Mouse (Mus musculus) gastrocnemius, adult 2 months (tissue): ENCODE data around the gene Tmem265. TPM values are rescaled to one million over a fixed set of nuclear protein-coding genes. Genes with fewer than 3 reads are reported as not detected.
A peak's percentile ranks its signal among the peaks of the same experiment; 100 is the strongest.

ENCODE experiments used
- DNase-seq: peaks from one replicate; pipeline ENCODE4 v3.0.0; 2022
- H3K27ac ChIP-seq: fragments of 200-600 bp; 2 replicates; pipeline ENCODE4 v1.8.1; 2022; ENCODE audit warnings: mild to moderate bottlenecking
- H3K4me3 ChIP-seq: fragments of 200-600 bp; 2 replicates; pipeline ENCODE4 v1.8.1; 2022; ENCODE audit warnings: mild to moderate bottlenecking, moderate library complexity
- CTCF ChIP-seq: fragments of 200-600 bp; IDR thresholded peaks from 2 replicates; pipeline ENCODE4 v1.8.1; 2022; ENCODE audit warnings: antibody characterized with exemption, mild to moderate bottlenecking, moderate library complexity
- intact Hi-C: fragments of 180-260 bp; cut with DNase I; formaldehyde crosslinking; loops from one replicate; pipeline ENCODE4 v1.15.1; 2025
- long read RNA-seq, 2 experiments: library from polyadenylated mRNA; stranded (forward); transcript quantifications; one replicate each; pipeline ENCODE4 v2.0.0; 2021
- total RNA-seq, 2 experiments: library from RNA; stranded (reverse); gene quantifications; 2 replicates each; pipeline ENCODE4 v1.2.3; 2021

Gene Tmem265
- total RNA-seq: not detected
- long read RNA-seq, experiment 1: 0 reads
- long read RNA-seq, experiment 2: 0 reads

GRCm38 (mm10) chr7:127561340-127561858, at the start of gene Tmem265:
Gene Tmem265, plus strand, starts transcription at chr7:127561390.
- intact Hi-C loops: no loop called here
- no peak within 1 kb of the TSS for H3K27ac ChIP-seq
- no peak for TF ChIP-seq CTCF
- no peak for DNase-seq
- H3K4me3 ChIP-seq: no peak within 1 kb of the TSS

- peak; percentile 98 for DNase-seq
- TF ChIP-seq CTCF: no peak
- intact Hi-C loops: loop anchor here (2.0 to 5.0 kb wide), 2 partner anchors 33 to 75 kb away; partner anchors contain the start of genes Ccdc189, Fbrs and Rnf40
- Histone ChIP-seq H3K4me3 (peak within 1 kb of the TSS; percentile 99), H3K27ac (peak within 1 kb of the TSS; percentile 100)
These were observed 49.4 kb upstream of the Tmem265 start, which contains the start of gene Srcap for GRCm38 (mm10) chr7:127511808-127512230. Gene Srcap, plus strand, starts transcription at chr7:127511983.

- intact Hi-C loops: loop anchor here (5.0 kb wide), 1 partner anchor 75 kb away; the partner anchor contains the start of genes Ccdc189 and Rnf40
- TF ChIP-seq CTCF: no peak
- peak; percentile 95 for DNase-seq
- H3K27ac ChIP-seq: peak overlapping the region; percentile 100
- H3K4me3 ChIP-seq: peak overlapping the region; percentile 99
These were observed 48.8 kb upstream of the Tmem265 start for GRCm38 (mm10) chr7:127512231-127513015.

- H3K27ac ChIP-seq: peak overlapping the region; percentile 100
- peak overlapping the region; percentile 99 for H3K4me3 ChIP-seq
- no peak for TF ChIP-seq CTCF
- intact Hi-C loops: loop anchor here (5.0 kb wide), 1 partner anchor 74 kb away; the partner anchor contains the start of genes Ccdc189 and Rnf40
- peak; percentile 26 for DNase-seq
These were observed 48.2 kb upstream of the Tmem265 start for GRCm38 (mm10) chr7:127513016-127513390.

- no peak for TF ChIP-seq CTCF
- Histone ChIP-seq H3K27ac (peak overlapping the region; percentile 100), H3K4me3 (peak overlapping the region; percentile 99)
- intact Hi-C loops: loop anchor here (5.0 kb wide), 1 partner anchor 74 kb away; the partner anchor contains the start of genes Ccdc189 and Rnf40
- no peak for DNase-seq
These were observed 47.4 kb upstream of the Tmem265 start for GRCm38 (mm10) chr7:127513781-127514180.

- intact Hi-C loops: loop anchor here (5.0 kb wide), 1 partner anchor 36 kb away; no protein-coding TSS in a partner anchor
- H3K27ac ChIP-seq: no peak overlapping the region
- H3K4me3 ChIP-seq: no peak overlapping the region
- no peak for TF ChIP-seq CTCF
- DNase-seq: peak; percentile 62
These were observed 45.3 kb upstream of the Tmem265 start for GRCm38 (mm10) chr7:127515846-127516245.

- intact Hi-C loops: loop anchor here (5.0 kb wide), 1 partner anchor 36 kb away; no protein-coding TSS in a partner anchor
- Histone ChIP-seq H3K4me3 (no peak overlapping the region), H3K27ac (no peak overlapping the region)
- no peak for DNase-seq
- TF ChIP-seq CTCF: no peak
These were observed 44.8 kb upstream of the Tmem265 start for GRCm38 (mm10) chr7:127516344-127516743.

- no peak for DNase-seq
- TF ChIP-seq CTCF: no peak
- Histone ChIP-seq H3K4me3 (no peak within 1 kb of the TSS), H3K27ac (no peak within 1 kb of the TSS)
- intact Hi-C loops: loop anchor here (5.0 kb wide), 1 partner anchor 33 kb away; no protein-coding TSS in a partner anchor
These were observed 41.9 kb upstream of the Tmem265 start, which contains the start of gene Gm42715 for GRCm38 (mm10) chr7:127519284-127519683. Gene Gm42715, plus strand, starts transcription at chr7:127519584.

GRCm38 (mm10) chr7:127541671-127542070, 19.5 kb upstream of the Tmem265 start:
- H3K4me3 ChIP-seq: no peak overlapping the region
- no peak for TF ChIP-seq CTCF
- intact Hi-C loops: no loop called here
- peak; percentile 28 for DNase-seq
- H3K27ac ChIP-seq: no peak overlapping the region

- intact Hi-C loops: no loop called here
- Histone ChIP-seq H3K27ac (no peak overlapping the region), H3K4me3 (no peak overlapping the region)
- DNase-seq: peak; percentile 53
- no peak for TF ChIP-seq CTCF
These were observed 11.9 kb upstream of the Tmem265 start for GRCm38 (mm10) chr7:127549116-127549835.

GRCm38 (mm10) chr7:127551558-127551957, 9.6 kb upstream of the Tmem265 start:
- TF ChIP-seq CTCF: no peak
- DNase-seq: no peak
- Histone ChIP-seq H3K4me3 (no peak overlapping the region), H3K27ac (no peak overlapping the region)
- intact Hi-C loops: loop anchor here (5.0 kb wide), 1 partner anchor 34 kb away; the partner anchor contains the start of gene Gm42715

- no peak overlapping the region for H3K27ac ChIP-seq
- no peak overlapping the region for H3K4me3 ChIP-seq
- TF ChIP-seq CTCF: no peak
- no peak for DNase-seq
- intact Hi-C loops: no loop called here
These were observed 610 bp upstream of the Tmem265 start for GRCm38 (mm10) chr7:127560580-127560979.
